In the genomic region with DNA sequence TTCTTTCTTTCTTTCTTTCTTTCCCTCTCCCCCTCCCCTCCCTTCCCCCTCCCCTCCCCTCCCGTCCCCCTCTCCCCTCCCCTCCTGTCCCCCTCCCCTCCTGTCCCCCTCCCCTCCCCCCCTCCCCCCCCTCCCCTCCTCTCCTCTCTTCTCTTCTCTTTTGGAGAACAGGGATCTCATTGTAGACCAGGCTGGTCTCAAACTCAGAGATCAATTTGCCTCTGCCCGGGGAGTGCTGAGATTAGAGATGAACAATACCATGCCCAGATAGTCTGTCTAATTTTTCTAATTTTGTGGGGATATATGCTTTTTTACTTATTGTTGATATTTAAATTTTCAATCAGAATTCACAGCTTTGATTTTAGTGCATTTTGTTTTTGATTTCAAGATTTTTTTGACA, we compare ENCODE assay signal across 28 mouse cellular contexts.
"Had no signal": no experiment of that assay in that cellular context is flagged by ENCODE, and none has a peak within 500 bp of the region (broad histone marks: within the 10 kb centered on the region; RNA-seq: fewer than 3 reads in every experiment).

No protein-coding gene starts in this region.

- H3K27me3 ChIP-seq: embryonic facial prominence, embryonic 12.5 days; embryonic facial prominence, embryonic 13.5 days; embryonic facial prominence, embryonic 15.5 days; forebrain, embryonic 12.5 days; forebrain, embryonic 15.5 days had no signal

- H3K9ac ChIP-seq: embryonic facial prominence, embryonic 12.5 days; embryonic facial prominence, embryonic 13.5 days; embryonic facial prominence, embryonic 15.5 days; forebrain, embryonic 12.5 days; forebrain, embryonic 15.5 days; forebrain, postnatal 0 days had no signal

- DNase-seq: cerebellum, adult 2 months; cerebellum, adult 8-10 months; cerebellum, adult 9-10 months; cerebellum, adult 9-11 months; cerebellum, postnatal 10 days; cerebellum, postnatal 14 days; cerebellum, postnatal 25 days; cerebellum, postnatal 36 days; embryo, embryonic 11 days; forebrain, postnatal 0 days; gastrocnemius, adult 2 months; gastrocnemius, postnatal 10 days; gastrocnemius, postnatal 14 days; gastrocnemius, postnatal 25 days; gastrocnemius, postnatal 36 days; heart, adult 11 months; heart, adult 18-20 months; heart, adult 2 months had no signal

- ATAC-seq: forebrain, embryonic 14.5 days; forebrain, embryonic 15.5 days; forebrain, embryonic 16.5 days; forebrain, postnatal 0 days had no signal

- H3K4me1 ChIP-seq: embryonic facial prominence, embryonic 10.5 days; embryonic facial prominence, embryonic 12.5 days; embryonic facial prominence, embryonic 13.5 days; embryonic facial prominence, embryonic 15.5 days; forebrain, embryonic 15.5 days had no signal

- H3K27ac ChIP-seq: embryonic facial prominence, embryonic 10.5 days; embryonic facial prominence, embryonic 12.5 days; embryonic facial prominence, embryonic 13.5 days; embryonic facial prominence, embryonic 15.5 days; forebrain, embryonic 15.5 days; gastrocnemius, adult 2 months; heart, adult 2 months had no signal

- H3K4me2 ChIP-seq: embryonic facial prominence, embryonic 12.5 days; embryonic facial prominence, embryonic 13.5 days; embryonic facial prominence, embryonic 15.5 days; forebrain, embryonic 12.5 days; forebrain, embryonic 15.5 days had no signal

- H3K4me3 ChIP-seq: embryonic facial prominence, embryonic 10.5 days; embryonic facial prominence, embryonic 12.5 days; embryonic facial prominence, embryonic 13.5 days; embryonic facial prominence, embryonic 15.5 days; erythroblast, embryonic 14.5 days; forebrain, embryonic 10.5 days; forebrain, embryonic 12.5 days; forebrain, embryonic 15.5 days; gastrocnemius, adult 2 months; heart, adult 2 months had no signal

- H3K9me3 ChIP-seq: embryonic facial prominence, embryonic 10.5 days; embryonic facial prominence, embryonic 12.5 days; embryonic facial prominence, embryonic 13.5 days; embryonic facial prominence, embryonic 15.5 days; forebrain, embryonic 10.5 days; forebrain, embryonic 12.5 days; forebrain, embryonic 15.5 days had no signal
